Mouse (Mus musculus) heart, embryonic 10.5 days (tissue): ENCODE results near the gene Nol6. TPM values are rescaled to one million over a fixed set of nuclear protein-coding genes. Genes with fewer than 3 reads are reported as not detected.

Source experiments
- DNase-seq: peaks from one replicate; pipeline ENCODE4 v3.0.0-alpha.2; 2017; ENCODE audit warnings: low spot score
- H3K27ac ChIP-seq: fragments of 300-500 bp; sonication (generic); 2 replicates; pipeline ENCODE4 v1.5.1; 2016; ENCODE audit warnings: mild to moderate bottlenecking
- H3K27me3 ChIP-seq: fragments of 300-500 bp; sonication (generic); 2 replicates; pipeline ENCODE4 v1.6.1; 2016; ENCODE audit warnings: mild to moderate bottlenecking; ENCODE audit not compliant: poor library complexity, insufficient read depth, severe bottlenecking
- H3K36me3 ChIP-seq: fragments of 300-500 bp; sonication (generic); 2 replicates; pipeline ENCODE4 v1.6.1; 2016; ENCODE audit warnings: mild to moderate bottlenecking, moderate library complexity
- H3K4me1 ChIP-seq: fragments of 300-500 bp; sonication (generic); 2 replicates; pipeline ENCODE4 v1.6.1; 2016; ENCODE audit warnings: mild to moderate bottlenecking
- H3K4me3 ChIP-seq: fragments of 300-500 bp; sonication (generic); 2 replicates; pipeline ENCODE4 v1.5.1; 2016; ENCODE audit warnings: mild to moderate bottlenecking, moderate library complexity
- H3K9me3 ChIP-seq: fragments of 300-500 bp; sonication (generic); 2 replicates; pipeline ENCODE4 v1.6.1; 2016; ENCODE audit warnings: mild to moderate bottlenecking, moderate library complexity
- WGBS: fragments of 180-500 bp; shearing (Covaris S2); methylation state at CpG from one replicate; pipeline ENCODE4 v1.1.7; 2016; 5-methylcytosine and 5-hydroxymethylcytosine counted together
- polyA plus RNA-seq: library from polyadenylated mRNA; unstranded; fragments of >200 nt; fragmentation: Nextera tagmentation; extraction: Ambion mirVana; gene quantifications from 2 replicates; pipeline ENCODE4 v1.2.1, GENCODE M21; 2016

Nol6 gene
- polyA plus RNA-seq, 1 experiment from 2014 or later = 26.8 TPM

DNA sequence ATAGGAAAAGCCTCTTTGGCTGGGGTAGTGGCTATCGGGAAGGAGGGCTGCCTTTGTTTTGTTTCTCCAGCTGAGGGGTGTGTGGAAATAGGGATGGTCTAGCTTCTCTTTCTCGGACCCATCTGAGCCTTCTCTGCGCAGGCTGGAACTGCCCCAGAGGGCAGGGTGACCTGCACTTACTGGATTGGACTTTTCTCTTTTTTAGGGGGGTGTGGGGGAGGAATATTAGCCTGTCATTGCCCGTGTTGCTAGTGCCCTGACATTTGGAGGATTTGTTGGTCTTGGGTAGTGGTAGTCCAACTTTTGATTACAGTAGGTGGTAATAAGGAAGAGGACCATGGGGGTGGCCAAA lies 12.2 kb upstream of the Nol6 start:
- WGBS = under 1% methylated on average over 4 of the region's 4 CpGs
- Histone ChIP-seq H3K9me3 (no peaks in the 10 kb centered on the region), H3K4me3 (peak overlapping the region; percentile 95), H3K4me1 (0 out of 2 replicates have a peak, but pooled peaks cover 6% of the 10 kb centered on the region), H3K27me3 (no peaks in the 10 kb centered on the region), H3K27ac (peak overlapping the region; percentile 100), H3K36me3 (peaks cover 24% of the 10 kb centered on the region)
- no peak for DNase-seq

- under 1% methylated on average over 61 of the region's 65 CpGs for WGBS
Observed at GRCm38 (mm10) chr4:41135711-41136453, 11.6 kb upstream of the Nol6 start, which contains the start of gene Ube2r2. Gene Ube2r2, plus strand, starts transcription at chr4:41135743.

GRCm38 (mm10) chr4:41134935-41135710 lies 10.9 kb upstream of the Nol6 start:
- Histone ChIP-seq H3K4me3 (peak overlapping the region; percentile 95), H3K9me3 (no peaks in the 10 kb centered on the region), H3K4me1 (0 out of 2 replicates have a peak, but pooled peaks cover 6% of the 10 kb centered on the region), H3K36me3 (peaks cover 11% of the 10 kb centered on the region), H3K27ac (peak overlapping the region; percentile 100), H3K27me3 (no peaks in the 10 kb centered on the region)
- WGBS = under 1% methylated on average over 32 of the region's 70 CpGs
- peak; percentile 95 for DNase-seq

More at GRCm38 (mm10) chr4:41135711-41136453, 11.6 kb upstream of the Nol6 start, which contains the start of gene Ube2r2:
- Histone ChIP-seq H3K27ac (peak within 1 kb of the TSS; percentile 100), H3K36me3 (peaks cover 18% of the 10 kb centered on the region), H3K4me1 (0 out of 2 replicates have a peak, but pooled peaks cover 6% of the 10 kb centered on the region), H3K4me3 (peak within 1 kb of the TSS; percentile 95), H3K9me3 (no peaks in the 10 kb centered on the region), H3K27me3 (no peaks in the 10 kb centered on the region)
- peak; percentile 93 for DNase-seq

DNA sequence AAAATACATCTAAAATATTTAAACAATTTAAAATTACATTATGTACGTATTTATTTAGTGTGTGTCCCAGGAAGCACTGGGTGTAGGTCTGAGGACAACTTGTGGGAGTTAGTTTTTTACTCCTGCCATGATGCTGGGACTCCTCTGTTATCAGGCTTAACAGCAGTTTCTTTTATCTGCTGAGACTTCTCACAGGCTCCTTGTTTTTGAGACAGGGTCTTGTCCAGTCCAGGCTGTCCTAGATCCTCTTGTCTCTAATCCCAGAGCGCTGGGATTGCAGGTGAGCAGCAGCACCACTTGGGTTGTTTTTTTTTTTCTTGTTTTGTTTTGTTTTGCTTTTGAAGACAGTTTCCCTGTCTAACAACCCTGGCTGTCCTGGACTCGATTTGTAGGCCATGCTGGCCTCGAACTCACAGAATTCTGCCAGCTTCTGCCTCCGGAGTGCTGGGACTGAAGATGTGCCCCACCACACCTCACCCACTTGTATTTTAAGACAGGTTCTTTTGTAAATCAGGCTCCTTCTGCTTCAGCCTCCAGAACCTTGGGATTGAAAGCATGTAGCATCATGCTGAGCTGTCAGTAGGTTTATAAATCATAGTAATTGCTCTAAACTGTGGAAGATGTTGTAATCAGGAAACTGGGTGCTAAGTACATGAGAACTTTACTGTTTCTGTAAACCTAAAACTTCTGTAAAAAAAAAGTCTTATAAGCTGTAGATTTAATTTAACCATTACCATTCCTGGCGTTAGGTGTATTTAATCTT lies 9.5 kb upstream of the Nol6 start:
- Histone ChIP-seq H3K27me3 (no peaks in the 10 kb centered on the region), H3K4me3 (no peak overlapping the region), H3K4me1 (0 out of 2 replicates have a peak, but pooled peaks cover 6% of the 10 kb centered on the region), H3K9me3 (no peaks in the 10 kb centered on the region), H3K36me3 (peaks cover 7% of the 10 kb centered on the region), H3K27ac (0 out of 2 replicates have a peak overlapping the region, but pooled peaks have one; percentile 100)
- WGBS = 76% methylated on average over 6 of the region's 6 CpGs
- no peak for DNase-seq

GRCm38 (mm10) chr4:41132471-41132870 lies 8.2 kb upstream of the Nol6 start:
- Histone ChIP-seq H3K27ac (no peak overlapping the region), H3K27me3 (no peaks in the 10 kb centered on the region), H3K9me3 (no peaks in the 10 kb centered on the region), H3K4me1 (0 out of 2 replicates have a peak, but pooled peaks cover 6% of the 10 kb centered on the region), H3K4me3 (no peak overlapping the region), H3K36me3 (no peaks in the 10 kb centered on the region)
- DNase-seq = no peak
- 79% methylated on average over 6 of the region's 6 CpGs for WGBS

- DNase-seq = peak; percentile 73
- Histone ChIP-seq H3K4me1 (0 out of 2 replicates have a peak, but pooled peaks cover 6% of the 10 kb centered on the region), H3K27ac (no peak overlapping the region), H3K27me3 (no peaks in the 10 kb centered on the region), H3K36me3 (no peaks in the 10 kb centered on the region), H3K9me3 (no peaks in the 10 kb centered on the region), H3K4me3 (no peak overlapping the region)
- WGBS = 79% methylated on average over 3 of the region's 3 CpGs
Observed at GRCm38 (mm10) chr4:41129836-41130235, 5.6 kb upstream of the Nol6 start.

DNA sequence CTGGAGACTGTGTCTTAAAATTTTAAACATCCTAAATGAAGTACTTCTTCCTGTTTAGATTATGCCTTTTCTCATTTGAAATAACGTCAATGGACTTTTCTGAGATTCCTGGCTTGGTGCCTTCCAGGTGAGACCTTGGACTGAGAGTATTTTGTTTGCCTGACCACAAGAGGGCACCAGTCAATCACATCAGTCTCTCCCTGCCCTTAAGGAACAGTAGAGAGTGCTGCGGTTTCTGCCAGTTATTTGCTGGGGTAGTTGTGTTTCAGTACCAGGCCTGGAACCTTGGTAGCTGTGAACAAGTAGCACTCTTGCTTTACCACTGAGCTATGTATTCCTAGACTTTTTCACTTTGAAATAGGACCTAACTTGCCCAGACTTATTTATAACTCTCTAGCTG lies 5.2 kb upstream of the Nol6 start:
- no peaks in the 10 kb centered on the region for H3K27me3 ChIP-seq
- no peak overlapping the region for H3K27ac ChIP-seq
- H3K4me1 ChIP-seq = 0 out of 2 replicates have a peak, but pooled peaks cover 1% of the 10 kb centered on the region
- no peaks in the 10 kb centered on the region for H3K9me3 ChIP-seq
- H3K4me3 ChIP-seq = no peak overlapping the region
- 5% methylated on average over 2 of the region's 2 CpGs for WGBS
- DNase-seq = no peak
- H3K36me3 ChIP-seq = no peaks in the 10 kb centered on the region

- Histone ChIP-seq H3K36me3 (peaks cover 91% of the 10 kb centered on the region), H3K9me3 (no peaks in the 10 kb centered on the region), H3K27me3 (no peaks in the 10 kb centered on the region), H3K4me3 (no peak overlapping the region), H3K4me1 (peaks cover 8% of the 10 kb centered on the region), H3K27ac (no peak overlapping the region)
- peak; percentile 81 for DNase-seq
- WGBS = 69% methylated on average over 11 of the region's 11 CpGs
Observed at GRCm38 (mm10) chr4:41118706-41119292, 5.5 kb downstream of the Nol6 start.

DNA sequence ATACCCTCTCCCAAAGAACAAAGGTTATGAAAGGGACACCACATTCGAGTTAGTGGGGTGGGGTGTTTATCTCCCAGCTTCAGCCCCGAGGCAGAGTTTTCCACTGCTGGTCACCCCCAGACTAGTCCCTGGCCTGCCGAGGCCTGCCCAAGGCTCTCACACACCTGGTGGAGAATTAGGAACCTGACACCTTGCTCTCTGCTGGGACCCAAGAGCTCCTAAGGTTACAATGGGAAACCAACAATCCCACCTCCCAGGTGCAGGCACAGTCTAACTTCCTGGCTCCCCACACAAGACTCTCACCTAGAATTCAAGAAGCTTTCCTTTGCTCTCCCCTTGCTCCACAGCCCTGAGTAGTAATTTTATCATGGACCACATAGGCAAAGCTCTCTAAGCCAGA lies 7.4 kb downstream of the Nol6 start:
- DNase-seq = no peak
- WGBS = 77% methylated on average over 3 of the region's 3 CpGs
- no peaks in the 10 kb centered on the region for H3K4me1 ChIP-seq

GRCm38 (mm10) chr4:41115793-41116192 lies 8.5 kb downstream of the Nol6 start:
- no peak overlapping the region for H3K4me3 ChIP-seq
- no peaks in the 10 kb centered on the region for H3K27me3 ChIP-seq
- peaks cover 72% of the 10 kb centered on the region for H3K36me3 ChIP-seq
- H3K27ac ChIP-seq = no peak overlapping the region
- WGBS = 94% methylated on average over 15 of the region's 15 CpGs
- DNase-seq = peak; percentile 55
- H3K9me3 ChIP-seq = no peaks in the 10 kb centered on the region
- H3K4me1 ChIP-seq = no peaks in the 10 kb centered on the region

More for the DNA sequence above, 7.4 kb downstream of the Nol6 start:
- Histone ChIP-seq H3K27ac (no peak overlapping the region), H3K36me3 (peaks cover 82% of the 10 kb centered on the region), H3K9me3 (no peaks in the 10 kb centered on the region), H3K27me3 (no peaks in the 10 kb centered on the region), H3K4me3 (no peak overlapping the region)

GRCm38 (mm10) chr4:41115074-41115473 lies 9.2 kb downstream of the Nol6 start:
- Histone ChIP-seq H3K27ac (no peak overlapping the region), H3K36me3 (peaks cover 65% of the 10 kb centered on the region), H3K27me3 (no peaks in the 10 kb centered on the region), H3K4me3 (no peak overlapping the region), H3K9me3 (no peaks in the 10 kb centered on the region), H3K4me1 (no peaks in the 10 kb centered on the region)
- DNase-seq = peak; percentile 66
- WGBS = 81% methylated on average over 6 of the region's 6 CpGs

DNA sequence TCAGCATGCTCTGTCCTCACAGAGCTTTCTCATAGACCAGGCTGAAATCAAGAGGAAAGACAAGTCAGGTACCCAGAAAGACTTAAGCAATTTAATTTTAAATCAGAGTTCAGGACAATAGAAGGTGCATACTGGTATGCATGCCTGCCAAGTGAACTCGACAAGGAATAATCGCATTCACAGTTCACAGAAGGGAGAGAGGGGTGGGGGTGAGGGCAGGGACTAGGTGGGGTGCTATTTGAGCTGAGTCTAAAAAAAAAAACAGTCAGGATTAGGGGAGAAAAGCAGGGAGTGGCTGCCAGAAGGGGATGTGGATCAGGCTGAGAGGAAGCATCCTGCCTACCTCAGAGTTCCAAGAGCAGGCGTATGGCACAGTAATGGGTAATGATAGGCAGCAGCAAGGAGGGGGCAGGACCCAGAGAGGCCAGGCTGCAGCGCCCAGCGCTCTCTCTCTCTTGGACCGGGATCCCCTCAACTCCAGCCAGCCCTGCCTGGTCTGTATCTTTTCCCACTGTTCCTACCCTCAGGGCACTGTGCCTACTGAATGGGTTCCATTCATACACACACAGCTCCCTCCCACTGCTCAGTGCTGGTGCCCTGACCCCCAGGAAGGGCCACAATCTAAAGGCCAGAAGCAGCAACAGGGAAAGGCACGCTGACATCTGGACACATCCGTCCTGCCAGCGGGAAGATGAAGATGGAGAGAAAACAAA lies 9.7 kb downstream of the Nol6 start:
- H3K27me3 ChIP-seq = no peaks in the 10 kb centered on the region
- 85% methylated on average over 9 of the region's 9 CpGs for WGBS
- H3K9me3 ChIP-seq = no peaks in the 10 kb centered on the region
- no peak overlapping the region for H3K27ac ChIP-seq
- peaks cover 59% of the 10 kb centered on the region for H3K36me3 ChIP-seq
- no peak for DNase-seq
- H3K4me3 ChIP-seq = no peak overlapping the region
- H3K4me1 ChIP-seq = no peaks in the 10 kb centered on the region
